Mouse (Mus musculus) common myeloid progenitor, adult 5-6 weeks (primary cell): ENCODE measurements around the gene Cradd. TPM values are rescaled to one million over a fixed set of nuclear protein-coding genes. Genes with fewer than 3 reads are reported as not detected.

Experiments used
- ATAC-seq: replicated peaks from 2 replicates; pipeline ENCODE4 v1.8.0; 2016; ENCODE audit warnings: low read depth, mild to moderate bottlenecking, moderate TSS enrichment, inconsistent platforms; ENCODE audit not compliant: poor library complexity, severe bottlenecking
- total RNA-seq: library from RNA; stranded (forward); fragments of 200-1000, 187-1606 nt; gene quantifications from 2 replicates; pipeline ENCODE4 v1.2.3, GENCODE M21; 2017

Cradd gene
- total RNA-seq, 1 experiment from 2014 or later: 3.7 TPM

DNA sequence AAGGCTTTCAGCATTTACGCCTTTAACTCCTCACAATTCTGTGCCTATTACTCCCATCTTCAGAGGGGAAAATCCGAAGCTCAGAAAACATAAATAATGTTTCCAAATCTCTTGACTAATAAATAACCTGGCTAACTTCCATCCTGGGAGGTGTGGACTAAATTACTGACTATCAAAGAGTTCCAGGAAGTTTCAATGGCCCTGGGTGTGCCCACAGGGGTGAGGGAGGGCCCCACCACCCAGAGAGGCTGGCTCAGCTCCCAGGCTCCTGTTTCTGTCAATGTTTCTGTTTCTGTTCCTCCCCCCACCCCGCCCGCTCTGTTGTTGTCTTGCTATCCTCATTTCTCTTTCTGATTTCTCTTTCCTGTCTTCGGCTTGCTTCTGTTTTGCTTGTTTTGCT, 177.4 kb downstream of the Cradd start:
- ATAC-seq: peak; percentile 60

DNA sequence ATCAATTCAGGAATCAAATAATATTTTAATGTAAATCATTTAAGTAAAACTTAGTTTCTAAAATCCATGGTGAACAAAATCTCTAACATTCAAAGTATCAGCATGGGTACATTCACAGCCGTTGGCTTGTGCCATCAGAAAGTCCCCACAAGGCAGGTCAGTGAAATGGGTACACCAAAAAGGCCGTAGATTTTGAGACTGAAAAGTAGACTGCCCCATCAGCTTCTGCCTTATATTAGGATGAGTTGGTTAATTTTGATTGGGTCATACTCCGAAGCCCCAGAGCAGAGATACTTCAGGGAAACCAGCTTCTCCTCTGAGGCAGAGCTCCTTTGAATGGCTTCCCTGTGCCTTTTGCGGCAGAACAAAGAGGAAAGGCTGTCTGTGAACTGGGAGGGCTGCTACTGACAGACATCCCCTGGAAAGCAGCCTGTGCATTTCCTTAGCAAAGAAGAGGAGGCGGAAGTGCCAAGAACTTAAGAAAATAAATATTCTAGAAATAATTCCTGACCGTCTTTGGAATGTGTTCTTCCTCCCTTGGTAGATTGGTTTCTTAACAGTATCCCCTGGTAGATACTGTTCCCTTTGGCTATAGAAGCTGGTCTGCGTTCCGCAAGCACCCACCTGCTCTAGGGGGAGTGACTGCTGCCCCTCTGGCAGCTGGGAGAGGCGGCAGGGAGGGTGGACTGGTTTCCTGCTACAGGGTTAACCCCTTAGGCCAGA, 178.6 kb downstream of the Cradd start:
- peak; percentile 23; the same call in 1 of the 2 replicates for ATAC-seq

DNA sequence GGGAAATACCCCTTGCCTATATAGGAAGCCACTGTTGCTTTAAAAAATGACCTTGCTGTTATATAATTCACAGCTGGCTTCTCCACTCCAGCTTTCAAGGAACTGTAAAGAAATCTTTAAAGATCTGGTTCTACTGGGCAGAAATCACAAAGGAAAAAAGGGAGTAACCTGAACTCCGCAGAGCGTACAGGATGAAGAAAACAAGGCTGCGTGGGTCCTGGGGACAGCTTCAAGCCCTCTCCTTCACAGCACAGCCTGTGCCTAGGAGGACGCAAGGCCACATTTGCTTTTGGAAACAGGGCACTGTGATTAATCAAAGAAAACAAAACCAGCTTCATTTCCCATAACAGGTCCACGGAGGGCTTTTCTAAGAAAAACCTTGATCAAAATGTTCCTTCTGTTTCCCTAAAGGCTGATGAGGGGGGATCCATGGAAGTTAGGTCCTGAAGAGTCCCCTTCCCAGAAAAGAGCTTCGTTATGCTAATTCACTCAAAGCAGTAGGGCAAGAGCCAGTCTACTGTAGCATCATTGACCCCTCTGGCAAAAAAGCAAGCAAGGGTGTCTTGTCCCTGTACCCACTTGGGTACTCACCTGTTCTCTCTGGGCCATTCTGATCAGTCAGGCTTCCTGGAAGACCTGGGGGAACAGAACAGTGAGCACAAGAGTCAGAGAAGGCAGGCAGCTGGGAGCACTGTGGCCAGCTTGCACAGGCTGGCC, 179.4 kb downstream of the Cradd start:
- no peak for ATAC-seq

DNA sequence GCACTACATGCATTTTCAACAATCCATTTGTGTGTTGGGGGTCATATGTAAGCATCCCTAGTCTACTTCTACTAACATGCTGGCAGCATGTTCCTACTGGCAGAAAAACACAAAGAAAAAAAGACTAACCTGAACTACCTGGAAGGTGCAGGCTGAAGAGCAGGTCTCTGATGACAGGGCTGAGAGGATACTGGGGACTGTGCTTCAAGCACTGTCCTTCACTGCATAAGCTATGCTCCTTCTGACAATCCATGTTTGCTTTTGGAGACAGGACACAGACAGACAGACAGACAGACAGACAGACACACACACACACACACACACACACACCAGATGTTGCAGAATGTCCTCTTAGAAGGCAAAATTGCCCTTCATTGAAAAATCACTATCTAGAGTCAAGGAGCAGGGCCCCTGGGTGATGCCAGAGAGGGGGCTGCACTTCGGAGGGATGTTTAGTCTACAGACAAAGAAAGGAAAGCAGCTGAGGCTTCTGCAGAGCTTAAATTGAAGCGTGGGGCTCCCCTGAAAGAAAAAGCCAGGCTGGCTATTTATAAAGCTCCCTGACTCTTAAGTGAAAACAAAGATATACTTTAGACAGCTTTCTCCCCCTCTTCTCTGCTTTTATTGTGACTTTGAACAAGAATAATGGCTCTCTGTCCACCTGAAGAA, 180.4 kb downstream of the Cradd start:
- no peak for ATAC-seq

DNA sequence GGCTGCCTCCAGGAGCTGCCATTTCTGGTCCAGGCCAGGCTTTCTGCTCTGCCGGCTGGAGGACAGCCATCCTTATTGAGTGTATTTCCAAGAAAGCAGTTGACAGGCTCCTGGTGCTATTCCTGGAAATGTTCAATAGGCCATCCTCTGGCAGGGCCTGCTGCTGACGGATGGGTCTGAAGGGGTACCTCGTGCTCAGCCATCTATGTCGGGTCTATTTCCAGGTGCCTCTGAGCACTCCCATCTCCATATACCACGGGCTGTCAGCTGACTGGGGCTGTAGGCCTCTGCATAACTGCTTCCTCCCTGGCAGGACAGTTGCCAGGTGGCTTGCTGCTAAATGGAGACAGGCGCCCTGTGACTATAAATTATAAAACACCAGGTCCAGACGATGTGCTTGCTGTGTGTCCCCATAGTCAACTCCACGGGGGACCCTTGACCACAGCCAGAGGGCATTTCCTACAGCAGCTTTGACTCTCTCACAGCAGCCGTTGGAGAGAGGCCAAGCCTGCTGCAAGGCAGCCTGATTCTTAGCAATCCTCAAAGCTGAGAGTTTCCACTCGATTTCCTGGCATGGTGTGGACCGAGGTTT, 181.0 kb downstream of the Cradd start:
- peak; percentile 36; the same call in 1 of the 2 replicates for ATAC-seq

DNA sequence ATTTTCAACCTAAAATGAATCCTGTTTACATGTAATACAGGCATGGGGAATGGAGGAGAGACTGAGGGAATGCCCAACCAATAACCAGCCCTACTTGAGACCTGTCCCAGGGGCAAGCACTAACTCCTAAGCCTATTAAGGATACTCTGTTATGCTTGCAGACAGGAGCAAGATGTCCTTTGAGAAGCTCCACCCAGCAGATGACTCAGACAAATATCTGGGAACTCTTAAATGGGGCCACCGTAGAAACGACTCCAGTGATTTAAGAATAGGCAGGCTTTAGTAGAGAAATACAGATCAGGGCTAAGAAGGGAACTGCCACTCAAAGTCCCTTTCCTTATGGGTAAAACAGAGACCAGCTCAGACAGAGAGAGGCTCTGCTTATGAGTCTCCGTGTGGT, 182.9 kb downstream of the Cradd start:
- no peak for ATAC-seq

DNA sequence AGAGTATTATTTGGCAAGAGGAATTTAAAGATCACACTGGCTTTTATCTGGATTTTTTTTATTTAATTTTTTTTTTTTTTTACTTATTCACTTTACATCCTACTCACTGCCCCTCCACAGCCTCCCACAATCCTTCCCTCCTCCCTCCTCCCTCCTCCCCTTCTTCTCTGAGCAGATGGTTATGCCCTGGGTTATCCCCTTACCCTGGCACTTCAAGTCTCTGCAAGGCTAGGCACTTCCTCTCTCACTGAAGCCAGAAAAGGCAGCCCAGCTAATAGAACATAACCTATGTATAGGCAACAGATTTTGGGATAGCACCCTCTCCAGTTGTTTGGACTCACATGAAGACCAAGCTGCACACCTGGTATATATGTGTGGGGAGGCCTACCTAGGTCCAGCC, 183.7 kb downstream of the Cradd start:
- ATAC-seq: no peak

DNA sequence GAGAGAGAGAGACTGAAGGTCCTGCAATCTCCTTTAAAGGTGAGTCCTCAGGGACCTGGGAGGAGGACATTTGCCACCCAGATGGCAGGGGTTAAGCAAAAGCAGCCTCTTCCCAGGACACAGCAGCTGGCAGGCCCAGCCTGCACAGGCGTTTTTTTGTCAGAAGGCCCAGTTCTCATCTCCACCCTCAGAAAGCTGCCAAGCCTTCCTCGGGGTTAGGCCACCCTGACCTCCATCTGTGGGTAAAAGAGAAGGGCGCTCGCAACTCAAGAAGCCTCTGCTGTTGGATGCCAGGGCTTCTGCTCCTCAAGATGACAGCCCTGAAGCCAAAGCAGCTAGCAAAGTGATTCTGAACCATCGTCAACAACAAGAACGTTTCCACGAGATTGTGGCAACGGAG, 184.3 kb downstream of the Cradd start:
- no peak for ATAC-seq

DNA sequence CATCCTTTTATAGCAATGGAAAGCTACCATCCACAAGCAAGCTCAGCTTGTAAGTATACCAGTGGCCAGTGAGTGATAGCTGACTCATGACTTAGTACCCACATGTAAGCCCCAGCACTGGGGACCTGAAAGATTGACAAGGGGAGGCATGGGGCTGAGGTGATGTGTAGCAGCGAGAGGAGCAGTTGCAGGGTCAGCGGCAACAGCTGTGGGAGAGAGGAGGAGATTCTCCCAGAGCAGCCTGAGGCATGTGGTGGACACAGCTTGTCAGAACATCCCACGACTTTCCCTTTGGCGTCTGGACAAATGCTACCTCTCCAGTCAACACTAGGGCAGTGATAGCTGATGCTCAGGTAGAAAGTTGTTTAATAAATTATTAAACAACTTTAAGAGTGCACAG, 190.9 kb downstream of the Cradd start:
- ATAC-seq: no peak

Other genes with a start within 250 kb of the Cradd start
- 0.87 TPM in 1 of 2 replicates, not detected in the other for gene Socs2, start 93.0 kb upstream of the Cradd start, total RNA-seq
- gene Mrpl42, start 177.8 kb upstream of the Cradd start, total RNA-seq: 160 and 174 TPM in 2 replicates
- 146 and 182 TPM in 2 replicates for gene Ube2n, start 191.0 kb upstream of the Cradd start, total RNA-seq
- 42.8 and 54.6 TPM in 2 replicates for gene Nudt4, start 240.0 kb upstream of the Cradd start, total RNA-seq